8 mouse cellular contexts compared by ENCODE assay signal in genomic region chr17:71782699-71783365, GRCm38 (mm10). TPM values are rescaled to one million over a fixed set of nuclear protein-coding genes. Genes with fewer than 3 reads are reported as not detected.
DNase-seq lines count a peak whose midpoint lies in the region; ATAC-seq and TF ChIP-seq lines count a peak whose summit lies in the region.

No protein-coding gene starts in this region.

- no peak overlapping the region for H3K27ac ChIP-seq in ES-Bruce4 (ENCODE audit: insufficient read depth, low read length)
- H3K27ac ChIP-seq in intestine, embryonic 14.5 days (ENCODE audit: low read depth), result no peak overlapping the region
- H3K27ac ChIP-seq in limb, embryonic 10.5 days, result peak overlapping the region; percentile 85
- peak overlapping the region; percentile 82 for H3K27ac ChIP-seq in midbrain, embryonic 16.5 days (ENCODE audit: low read length)

- peak overlapping the region; percentile 76 for H3K9ac ChIP-seq in ES-Bruce4 (ENCODE audit: low read depth, poor library complexity, severe bottlenecking)
- peak overlapping the region; percentile 54 for H3K9ac ChIP-seq in intestine, embryonic 14.5 days (ENCODE audit: low read length)
- H3K9ac ChIP-seq in midbrain, embryonic 16.5 days (ENCODE audit: low read depth, low read length), result peak overlapping the region; percentile 93

- TF ChIP-seq EP300 in ES-Bruce4 (IDR thresholded peaks at IDR 0.05; ENCODE audit: insufficient read depth, low read depth, low read length), result no peak

- WGBS in intestine, embryonic 14.5 days, result under 1% methylated on average over 42 of the region's 59 CpGs
- 6% methylated on average over 59 of the region's 59 CpGs for WGBS in limb, embryonic 10.5 days
- WGBS in midbrain, embryonic 16.5 days, result under 1% methylated on average over 47 of the region's 59 CpGs

- peak; percentile 80 for ATAC-seq in intestine, embryonic 14.5 days (replicated peaks; ENCODE audit: low FRiP score, low TSS enrichment, low read depth)
- ATAC-seq in midbrain, embryonic 16.5 days, result peak; percentile 80
- ATAC-seq in inflammation-experienced regulatory T-cells, adult 6 months, result no peak

- no peaks in the 10 kb centered on the region for H3K36me3 ChIP-seq in ES-Bruce4 (ENCODE audit: control insufficient read depth, insufficient read depth, low read length, poor library complexity, severe bottlenecking)
- H3K36me3 ChIP-seq in intestine, embryonic 14.5 days (ENCODE audit: control insufficient read depth, insufficient read depth, low read length), result no peaks in the 10 kb centered on the region
- no peaks in the 10 kb centered on the region for H3K36me3 ChIP-seq in limb, embryonic 10.5 days
- no peaks in the 10 kb centered on the region for H3K36me3 ChIP-seq in midbrain, embryonic 16.5 days (ENCODE audit: control insufficient read depth, insufficient read depth, low read length)

- H3K4me3 ChIP-seq in ES-Bruce4 (ENCODE audit: low read depth, low read length), result peak overlapping the region; percentile 80
- H3K4me3 ChIP-seq in intestine, embryonic 14.5 days (ENCODE audit: low read depth, low read length), result peak overlapping the region; percentile 52
- H3K4me3 ChIP-seq in limb, embryonic 10.5 days, result peak overlapping the region; percentile 82
- peak overlapping the region; percentile 88 for H3K4me3 ChIP-seq in midbrain, embryonic 16.5 days (ENCODE audit: low read depth, low read length)

- peaks cover 5% of the 10 kb centered on the region; the same call in 1 of the 2 replicates for H3K9me3 ChIP-seq in ES-Bruce4 (replicated peaks; ENCODE audit: control insufficient read depth, insufficient read depth, low read length, poor library complexity, severe bottlenecking)
- 0 out of 2 replicates have a peak, but pooled peaks cover 9% of the 10 kb centered on the region for H3K9me3 ChIP-seq in intestine, embryonic 14.5 days (ENCODE audit: control insufficient read depth, low read length)
- no peaks in the 10 kb centered on the region for H3K9me3 ChIP-seq in limb, embryonic 10.5 days (replicated peaks)
- peaks cover 7% of the 10 kb centered on the region; the same call in 1 of the 2 replicates for H3K9me3 ChIP-seq in midbrain, embryonic 16.5 days (replicated peaks; ENCODE audit: control insufficient read depth, low read length, poor library complexity, severe bottlenecking)

- H3K4me2 ChIP-seq in intestine, embryonic 14.5 days (ENCODE audit: low read length), result peak overlapping the region; percentile 86
- H3K4me2 ChIP-seq in midbrain, embryonic 16.5 days (ENCODE audit: low read length), result peak overlapping the region; percentile 90

- no peak for TF ChIP-seq CTCF in ES-Bruce4 (IDR thresholded peaks at IDR 0.05; ENCODE audit: low read depth, low read length)

- no peaks in the 10 kb centered on the region for H3K27me3 ChIP-seq in ES-Bruce4 (ENCODE audit: control insufficient read depth, insufficient read depth, low read length, poor library complexity, severe bottlenecking)
- peaks cover 26% of the 10 kb centered on the region; the same call in 1 of the 2 replicates for H3K27me3 ChIP-seq in intestine, embryonic 14.5 days (replicated peaks; ENCODE audit: control insufficient read depth, insufficient read depth, low read length)
- peaks cover 34% of the 10 kb centered on the region for H3K27me3 ChIP-seq in limb, embryonic 10.5 days (ENCODE audit: low read depth, poor library complexity, severe bottlenecking)
- no peaks in the 10 kb centered on the region for H3K27me3 ChIP-seq in midbrain, embryonic 16.5 days (ENCODE audit: control insufficient read depth, insufficient read depth, low read depth, low read length)

- no peak for TF ChIP-seq POLR2A in ES-Bruce4 (IDR thresholded peaks at IDR 0.05; ENCODE audit: insufficient read depth, low read length)

- DNase-seq in adrenal gland, postnatal 10 days, result peak; percentile 37
- DNase-seq in frontal cortex, postnatal 10 days (ENCODE audit: low spot score in 2 of 2), result peak; percentile 22 to 46
- peak; percentile 77 for DNase-seq in intestine, embryonic 14.5 days (ENCODE audit: low spot score)
- peak; percentile 59 for DNase-seq in limb, embryonic 10.5 days (ENCODE audit: low spot score)
- peak; percentile 16 for DNase-seq in testis, postnatal 14 days (ENCODE audit: low spot score)

- no peaks in the 10 kb centered on the region for H3K4me1 ChIP-seq in ES-Bruce4 (ENCODE audit: control insufficient read depth, insufficient read depth, low read length)
- H3K4me1 ChIP-seq in intestine, embryonic 14.5 days (replicated peaks; ENCODE audit: control insufficient read depth, insufficient read depth, low read length), result peaks cover 10% of the 10 kb centered on the region
- peaks cover 17% of the 10 kb centered on the region for H3K4me1 ChIP-seq in limb, embryonic 10.5 days
- peaks cover 20% of the 10 kb centered on the region for H3K4me1 ChIP-seq in midbrain, embryonic 16.5 days (ENCODE audit: control insufficient read depth, insufficient read depth, low read length)

RNA-seq across cellular contexts. Expression of gene Clip4, which starts 14.6 kb away (rescaled TPM):
- 13.3 and 14.7 TPM in 2 replicates for polyA plus RNA-seq in ES-Bruce4 (2011; ENCODE audit: insufficient read depth, insufficient read length, low read depth, missing spikeins)
- total RNA-seq in adrenal gland, postnatal 10 days (2021), result 10 to 100 TPM; 13.9 to 24.7 TPM
- polyA plus RNA-seq in intestine, embryonic 14.5 days (2014; fragmentation: Nextera tagmentation; extraction: Ambion mirVana), result 4.7 and 5.1 TPM in 2 replicates
- 2.0 and 2.3 TPM in 2 replicates for polyA plus RNA-seq in limb, embryonic 10.5 days (2016; fragmentation: Nextera tagmentation; extraction: Ambion mirVana)
- polyA plus RNA-seq in midbrain, embryonic 16.5 days (2015; fragmentation: Nextera tagmentation; extraction: Ambion mirVana), result 13.1 and 14.7 TPM in 2 replicates
- under 1 TPM in 1 of 3 experiments, not detected in 2; 0.28 TPM for polyA plus RNA-seq in inflammation-experienced regulatory T-cells, adult 6 months (2017; shearing (Covaris generic))

RNA-seq across cellular contexts. Expression of gene Pcare, which starts 30.1 kb away (rescaled TPM):
- not detected in 2 replicates for polyA plus RNA-seq in ES-Bruce4 (2011; ENCODE audit: insufficient read depth, insufficient read length, low read depth, missing spikeins)
- not detected for total RNA-seq in adrenal gland, postnatal 10 days (2021)
- polyA plus RNA-seq in intestine, embryonic 14.5 days (2014; fragmentation: Nextera tagmentation; extraction: Ambion mirVana), result not detected in 2 replicates
- polyA plus RNA-seq in limb, embryonic 10.5 days (2016; fragmentation: Nextera tagmentation; extraction: Ambion mirVana), result not detected in 2 replicates
- polyA plus RNA-seq in midbrain, embryonic 16.5 days (2015; fragmentation: Nextera tagmentation; extraction: Ambion mirVana), result not detected in 2 replicates
- polyA plus RNA-seq in inflammation-experienced regulatory T-cells, adult 6 months (2017; shearing (Covaris generic)), result not detected

Comparison
In these comparisons a context has a peak if more than half of its experiments do, and no peak if none do; other contexts are left out.
1. H3K27ac ChIP-seq: peak in limb, embryonic 10.5 days (single experiment) and midbrain, embryonic 16.5 days (single experiment); none in ES-Bruce4 (single experiment) and intestine, embryonic 14.5 days (single experiment).
2. DNase-seq: peak in every context shown above with its lines; median percentile 77 in intestine, embryonic 14.5 days; 59 in limb, embryonic 10.5 days; 37 in adrenal gland, postnatal 10 days; 34 in frontal cortex, postnatal 10 days; 16 in testis, postnatal 14 days.
3. Peak in every context shown above with its lines, with median percentiles within 50 percentile points of each other: H3K4me3 ChIP-seq and H3K9ac ChIP-seq.